Mouse (Mus musculus): Measurements from ENCODE around the gene Col4a2.

The Col4a2 gene

GRCm38 (mm10) chr8:11377391-11378210 lies 65.0 kb downstream of the Col4a2 start:
- no peak for DNase-seq (ENCODE audit: extremely low read depth, insufficient read length, low spot score)

GRCm38 (mm10) chr8:11379590-11379989 lies 67.0 kb downstream of the Col4a2 start:
- DNase-seq (ENCODE audit: extremely low read depth, insufficient read length, low spot score) = no peak

GRCm38 (mm10) chr8:11381544-11381943 lies 68.9 kb downstream of the Col4a2 start:
- peak; percentile 58 for DNase-seq (ENCODE audit: extremely low read depth, insufficient read length, low spot score)

- peak; percentile 85 for DNase-seq (ENCODE audit: extremely low read depth, insufficient read length, low spot score)
Measured at GRCm38 (mm10) chr8:11382059-11382810, 69.6 kb downstream of the Col4a2 start.

- no peak for DNase-seq (ENCODE audit: extremely low read depth, insufficient read length, low spot score)
Measured at GRCm38 (mm10) chr8:11382933-11383332, 70.3 kb downstream of the Col4a2 start.

- no peak for DNase-seq (ENCODE audit: extremely low read depth, insufficient read length, low spot score)
Measured at GRCm38 (mm10) chr8:11383379-11383778, 70.8 kb downstream of the Col4a2 start.

GRCm38 (mm10) chr8:11384841-11385240 lies 72.2 kb downstream of the Col4a2 start:
- DNase-seq (ENCODE audit: extremely low read depth, insufficient read length, low spot score) = no peak

GRCm38 (mm10) chr8:11385272-11385905 lies 72.8 kb downstream of the Col4a2 start:
- no peak for DNase-seq (ENCODE audit: extremely low read depth, insufficient read length, low spot score)

- peak; percentile 61 for DNase-seq (ENCODE audit: extremely low read depth, insufficient read length, low spot score)
Measured at GRCm38 (mm10) chr8:11387282-11387681, 74.7 kb downstream of the Col4a2 start.

- DNase-seq (ENCODE audit: extremely low read depth, insufficient read length, low spot score) = no peak
Measured at GRCm38 (mm10) chr8:11389275-11390050, 76.9 kb downstream of the Col4a2 start.

GRCm38 (mm10) chr8:11392739-11393138 lies 80.1 kb downstream of the Col4a2 start:
- DNase-seq (ENCODE audit: extremely low read depth, insufficient read length, low spot score) = peak; percentile 57

GRCm38 (mm10) chr8:11393161-11393560 lies 80.6 kb downstream of the Col4a2 start:
- DNase-seq (ENCODE audit: extremely low read depth, insufficient read length, low spot score) = peak; percentile 69

- no peak for DNase-seq (ENCODE audit: extremely low read depth, insufficient read length, low spot score)
Measured at GRCm38 (mm10) chr8:11393607-11394006, 81.0 kb downstream of the Col4a2 start.

GRCm38 (mm10) chr8:11394773-11395172 lies 82.2 kb downstream of the Col4a2 start:
- DNase-seq (ENCODE audit: extremely low read depth, insufficient read length, low spot score) = no peak

- DNase-seq (ENCODE audit: extremely low read depth, insufficient read length, low spot score) = no peak
Measured at GRCm38 (mm10) chr8:11395601-11396000, 83.0 kb downstream of the Col4a2 start.

- no peak for DNase-seq (ENCODE audit: extremely low read depth, insufficient read length, low spot score)
Measured at GRCm38 (mm10) chr8:11396111-11396510, 83.5 kb downstream of the Col4a2 start.

- no peak for DNase-seq (ENCODE audit: extremely low read depth, insufficient read length, low spot score)
Measured at GRCm38 (mm10) chr8:11397126-11397525, 84.5 kb downstream of the Col4a2 start.

GRCm38 (mm10) chr8:11399706-11400105 lies 87.1 kb downstream of the Col4a2 start:
- no peak for DNase-seq (ENCODE audit: extremely low read depth, insufficient read length, low spot score)

- DNase-seq (ENCODE audit: extremely low read depth, insufficient read length, low spot score) = peak; percentile 64
Measured at GRCm38 (mm10) chr8:11400244-11400643, 87.6 kb downstream of the Col4a2 start.

- no peak for DNase-seq (ENCODE audit: extremely low read depth, insufficient read length, low spot score)
Measured at GRCm38 (mm10) chr8:11401183-11401582, 88.6 kb downstream of the Col4a2 start.

- no peak for DNase-seq (ENCODE audit: extremely low read depth, insufficient read length, low spot score)
Measured at GRCm38 (mm10) chr8:11402220-11402619, 89.6 kb downstream of the Col4a2 start.
